Mouse (Mus musculus): ENCODE results near the gene Cyld. TPM values are rescaled to one million over a fixed set of nuclear protein-coding genes. Genes with fewer than 3 reads are reported as not detected.

Gene Cyld
- polyA plus RNA-seq (2014; fragmentation: Illumina TruSeq; extraction: RNeasy Lipid Tissue Mini Kit (QIAGEN cat#74804); ENCODE audit: low read depth, low replicate concordance): 28.4 TPM

DNA sequence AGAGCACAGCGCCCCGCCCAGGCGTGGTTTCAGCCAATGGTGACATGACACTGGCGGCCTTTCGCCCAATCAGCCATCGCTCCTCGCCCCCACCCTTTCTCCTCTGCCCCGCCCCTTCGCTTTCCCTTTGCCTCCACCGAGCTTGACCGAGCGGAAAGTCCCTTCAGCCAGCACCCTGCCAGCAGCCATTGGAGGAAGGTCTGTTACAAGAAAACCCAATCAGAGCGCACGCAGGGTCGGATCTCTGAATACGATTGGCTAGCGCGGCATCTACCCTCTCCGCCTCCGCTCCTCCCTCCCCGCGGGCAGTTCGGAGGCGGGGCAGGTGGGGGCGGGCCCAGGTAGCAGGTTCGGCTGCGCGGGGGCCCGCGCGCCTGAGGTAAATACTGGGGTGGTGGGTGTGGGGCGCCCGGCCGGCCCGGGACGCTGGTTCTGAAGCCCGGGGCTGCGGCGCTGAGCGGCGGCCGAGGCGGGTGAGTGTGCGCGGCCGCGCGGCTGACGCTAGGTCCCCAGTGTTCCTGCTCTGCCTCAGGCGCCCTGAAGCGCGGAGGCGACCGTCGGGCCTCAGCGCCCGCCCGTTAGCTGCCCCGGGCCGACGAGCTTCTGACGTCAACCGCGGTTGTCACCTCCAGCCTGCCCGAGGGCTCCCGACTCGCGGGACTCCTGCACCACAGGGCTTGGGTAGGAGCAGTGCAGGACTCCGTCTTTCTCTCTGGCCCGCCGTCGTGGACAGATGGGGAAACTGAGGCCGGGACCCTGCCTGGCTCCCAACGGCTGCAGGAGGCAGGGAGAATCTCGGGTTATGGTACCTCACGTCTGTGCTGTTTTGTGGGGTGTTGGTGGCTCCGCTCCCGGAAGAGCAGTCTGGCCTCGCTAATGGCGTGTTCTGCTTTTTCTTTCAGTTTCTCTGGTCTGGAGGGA, at the start of gene Cyld:
Gene Cyld (plus strand): TSS at position 308 of the 921 bp plus-strand sequence.

Other genes starting within 250 kb of the Cyld start
- 0.36 TPM for gene Nkd1, start 175.7 kb upstream of the Cyld start, polyA plus RNA-seq (2014; fragmentation: Illumina TruSeq; extraction: RNeasy Lipid Tissue Mini Kit (QIAGEN cat#74804); ENCODE audit: low read depth, low replicate concordance)
- 0.24 TPM for gene Snx20, start 60.9 kb upstream of the Cyld start, polyA plus RNA-seq (2014; fragmentation: Illumina TruSeq; extraction: RNeasy Lipid Tissue Mini Kit (QIAGEN cat#74804); ENCODE audit: low read depth, low replicate concordance)
- not detected for gene Nod2, start 49.7 kb upstream of the Cyld start, polyA plus RNA-seq (2014; fragmentation: Illumina TruSeq; extraction: RNeasy Lipid Tissue Mini Kit (QIAGEN cat#74804); ENCODE audit: low read depth, low replicate concordance)

Measured in testis, adult 10 weeks (tissue).